Mouse (Mus musculus): ENCODE data around the gene Slx4. TPM values are rescaled to one million over a fixed set of nuclear protein-coding genes. Genes with fewer than 3 reads are reported as not detected.
"Not testable (repeated sequence)": the region's sequence is repeated elsewhere in the genome, so short reads cannot be mapped to it uniquely, and the experiment has no call there.

The Slx4 gene
- total RNA-seq, 2 experiments from 2014 or later = 7.7 to 8.8 TPM

GRCm38 (mm10) chr16:4012882-4013570, 9.5 kb upstream of the Slx4 start:
- no peak for DNase-seq

GRCm38 (mm10) chr16:3988410-3988809, 15.2 kb downstream of the Slx4 start:
- DNase-seq = no peak

- DNase-seq = no peak
These were observed 20.3 kb downstream of the Slx4 start for GRCm38 (mm10) chr16:3983146-3983700.

GRCm38 (mm10) chr16:3982173-3982572, 21.4 kb downstream of the Slx4 start:
- no peak for DNase-seq

- no peak for DNase-seq
These were observed 26.9 kb downstream of the Slx4 start for GRCm38 (mm10) chr16:3976712-3977111.

GRCm38 (mm10) chr16:3976251-3976671, 27.3 kb downstream of the Slx4 start, which contains the start of gene Nlrc3:
TSS of gene Nlrc3 (minus strand) at chr16:3976632.
- peak in 1 of 2 experiments; percentile 12 for DNase-seq

- no peak for DNase-seq
These were observed 27.9 kb downstream of the Slx4 start for GRCm38 (mm10) chr16:3975658-3976057.

- not testable (repeated sequence) for DNase-seq
These were observed 29.1 kb downstream of the Slx4 start for GRCm38 (mm10) chr16:3974456-3974855.

GRCm38 (mm10) chr16:3965534-3965933, 38.0 kb downstream of the Slx4 start:
- DNase-seq = no peak

- DNase-seq = no peak
These were observed 38.6 kb downstream of the Slx4 start for GRCm38 (mm10) chr16:3964990-3965389.

- peak; percentile 36 to 39 for DNase-seq
These were observed 44.3 kb downstream of the Slx4 start for GRCm38 (mm10) chr16:3959261-3959660.

- DNase-seq = peak; percentile 55 to 71
These were observed 47.2 kb downstream of the Slx4 start for GRCm38 (mm10) chr16:3956369-3956768.

- DNase-seq = no peak
These were observed 52.4 kb downstream of the Slx4 start for GRCm38 (mm10) chr16:3951141-3951540.

- DNase-seq = no peak
These were observed 68.9 kb downstream of the Slx4 start for GRCm38 (mm10) chr16:3934701-3935100.

GRCm38 (mm10) chr16:3934091-3934490, 69.5 kb downstream of the Slx4 start:
- DNase-seq = no peak

- DNase-seq = no peak
These were observed 70.0 kb downstream of the Slx4 start for GRCm38 (mm10) chr16:3933536-3933935.

GRCm38 (mm10) chr16:3929151-3929550, 74.4 kb downstream of the Slx4 start:
- peak; percentile 12 to 51 for DNase-seq

Other genes starting within 250 kb of the Slx4 start
- gene Olfr15, start 172.9 kb downstream of the Slx4 start, total RNA-seq (2021) = not detected
- 1 to 10 TPM; 1.3 to 1.4 TPM for gene Zfp174, start 156.5 kb downstream of the Slx4 start, total RNA-seq (2021)
- 10 to 100 TPM; 39.6 to 56.8 TPM for gene Naa60, start 131.4 kb downstream of the Slx4 start, total RNA-seq (2021)
- gene Zfp597, start 119.2 kb downstream of the Slx4 start, total RNA-seq (2021) = 10 to 100 TPM in 1 of 2 experiments, 1 to 10 TPM in 1; 9.6 to 10.7 TPM
- gene Gm20695, start 119.1 kb downstream of the Slx4 start, total RNA-seq (2021) = not detected
- 1 to 10 TPM; 2.1 to 3.0 TPM for gene 1700037C18Rik, start 95.1 kb downstream of the Slx4 start, total RNA-seq (2021)
- 10 to 100 TPM; 10.9 to 11.6 TPM for gene Cluap1, start 95.0 kb downstream of the Slx4 start, total RNA-seq (2021)
- 1 to 10 TPM; 1.4 to 1.8 TPM for gene Nlrc3, start 27.1 kb downstream of the Slx4 start, total RNA-seq (2021)
- not detected for gene Dnase1, start 33.2 kb upstream of the Slx4 start, total RNA-seq (2021)
- gene Trap1, start 74.1 kb upstream of the Slx4 start, total RNA-seq (2021) = 100 to 1,000 TPM; 144 to 155 TPM
- 10 to 100 TPM; 39.3 to 40.0 TPM for gene Crebbp, start 210.2 kb upstream of the Slx4 start, total RNA-seq (2021)